Mouse (Mus musculus): ENCODE measurements at regions not wholly inside any gene's neighbourhood (a gene's known extent, or its start where the extent isn't known, plus 50 kb on each side); places are given as distances from the start of the nearest gene placed in this dataset.

DNA sequence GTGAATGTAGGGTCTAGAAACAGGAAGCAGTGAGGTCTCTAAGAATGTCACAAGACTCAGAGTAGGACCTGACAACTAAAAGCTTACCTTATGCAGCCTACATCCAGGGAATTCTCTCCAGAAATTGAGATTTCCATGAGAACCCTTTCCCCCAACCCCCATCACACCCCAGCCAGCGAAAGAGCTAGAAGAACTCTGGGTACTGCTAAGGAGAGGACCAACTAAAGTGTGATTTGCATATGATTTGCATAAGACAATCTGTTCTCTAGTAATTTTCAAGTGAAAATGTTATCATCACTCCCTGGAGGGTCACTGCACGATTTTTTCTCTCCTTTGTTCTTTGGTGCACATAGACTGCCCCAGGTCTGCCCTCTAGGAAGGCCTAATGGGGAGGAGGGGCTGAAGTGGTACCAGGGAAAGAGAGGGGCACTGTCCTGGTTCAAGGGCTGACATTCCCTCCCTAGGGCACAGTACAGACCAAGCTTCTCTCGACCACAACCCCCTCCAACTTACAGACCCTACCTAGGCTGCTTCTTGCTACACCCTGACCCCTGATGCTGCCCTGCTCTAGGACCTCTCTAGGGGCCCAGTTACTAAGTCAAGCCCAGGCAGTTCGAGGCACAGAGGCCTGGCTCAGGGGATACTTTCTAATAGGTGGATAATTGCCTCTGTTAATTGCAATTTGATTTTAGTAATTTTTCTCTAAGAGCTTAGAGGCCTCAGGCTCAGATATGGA lies 77.4 kb upstream of the Pja1 start:
- DNase-seq (ENCODE audit: low spot score in 2 of 2): no peak

DNA sequence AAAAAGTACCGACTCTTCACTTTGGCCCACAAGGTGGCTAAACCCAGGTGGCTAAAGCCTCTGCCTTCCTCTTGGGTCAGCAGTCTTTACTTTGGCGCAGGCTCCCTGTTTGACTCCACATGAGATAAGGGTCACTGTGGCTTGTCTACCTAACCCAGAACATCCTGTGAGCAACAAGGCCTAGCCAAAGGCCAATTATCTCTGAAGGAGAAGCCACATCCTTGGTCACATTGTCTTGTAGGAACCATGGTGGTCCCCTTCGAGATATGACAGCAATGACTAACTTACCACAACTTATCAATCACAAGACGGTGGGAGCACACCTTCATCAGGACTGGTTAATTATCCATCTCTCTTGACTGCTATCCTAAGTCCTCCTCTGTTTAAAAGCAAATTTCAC lies 73.3 kb upstream of the Pja1 start:
- no peak for DNase-seq (ENCODE audit: low spot score in 2 of 2)

DNA sequence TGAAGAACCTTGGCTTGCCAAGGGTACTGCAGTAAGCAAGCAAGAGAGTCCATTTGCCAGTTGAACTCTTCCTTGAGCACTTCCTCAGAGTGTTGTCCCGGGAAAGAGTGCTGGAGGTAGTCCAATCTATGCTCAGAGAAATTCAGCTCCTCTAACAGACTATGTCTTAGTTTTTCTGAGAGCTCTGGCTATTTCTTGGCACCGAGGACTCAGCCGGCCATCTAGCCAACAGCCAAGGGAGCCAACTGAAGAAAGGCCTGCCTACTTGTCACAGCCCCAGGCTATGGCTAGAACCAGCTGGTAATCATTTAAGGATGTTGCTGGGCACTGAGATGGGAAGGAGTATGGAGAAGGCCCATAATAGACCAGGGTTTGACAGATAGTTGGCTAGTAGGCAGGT lies 70.8 kb upstream of the Pja1 start:
- no peak for DNase-seq (ENCODE audit: low spot score in 2 of 2)

DNA sequence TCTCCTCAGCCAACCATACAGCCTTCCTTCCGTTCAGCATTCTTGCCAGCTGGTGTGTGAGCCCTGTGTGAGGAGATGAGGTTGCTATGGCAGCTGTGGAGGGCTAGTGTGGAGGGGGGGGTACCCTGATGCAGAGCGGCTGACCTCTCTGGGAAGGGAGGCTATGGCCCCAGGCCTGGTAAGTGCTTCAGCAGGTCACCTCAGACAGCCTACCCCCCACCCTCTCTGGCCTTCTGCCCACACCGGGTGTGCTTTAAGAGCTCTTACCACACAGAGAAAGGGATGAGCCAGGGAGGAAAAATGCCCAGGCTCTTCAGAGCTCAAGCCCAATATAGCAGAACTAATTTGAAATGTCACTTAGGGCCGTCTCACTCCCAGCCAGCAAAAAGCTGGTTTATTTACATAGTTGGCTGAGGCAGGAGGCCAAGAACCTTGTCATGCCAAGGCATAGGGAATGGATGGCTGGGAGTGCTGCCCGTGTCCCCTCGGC lies 69.1 kb upstream of the Pja1 start:
- no peak for DNase-seq (ENCODE audit: low spot score in 2 of 2)

DNA sequence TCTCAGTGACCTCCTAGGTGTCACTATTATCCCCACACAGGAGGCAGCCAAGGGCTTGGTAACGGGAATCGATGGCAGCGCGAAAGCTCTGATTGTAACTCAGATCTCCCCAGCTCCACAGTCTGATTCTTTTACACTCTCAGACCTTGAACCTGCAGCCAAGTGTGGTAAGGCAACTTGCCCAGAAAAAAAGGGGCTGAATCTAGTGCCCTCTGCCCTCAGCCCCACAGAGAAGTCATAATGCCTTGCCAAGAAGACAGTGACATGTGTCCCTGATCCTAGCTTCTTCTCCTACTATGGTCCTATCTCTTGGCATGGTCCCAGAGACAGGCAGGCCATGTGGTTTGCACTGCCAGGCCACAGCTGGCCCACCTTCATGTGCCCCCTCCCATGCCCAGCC lies 68.6 kb upstream of the Pja1 start:
- no peak for DNase-seq (ENCODE audit: low spot score in 2 of 2)

GRCm38 (mm10) chrX:99537814-99538213 lies 66.7 kb upstream of the Pja1 start:
- DNase-seq (ENCODE audit: low spot score in 2 of 2): no peak

GRCm38 (mm10) chrX:99534922-99535321 lies 63.8 kb upstream of the Pja1 start:
- DNase-seq (ENCODE audit: low spot score in 2 of 2): no peak

- no peak for DNase-seq (ENCODE audit: low spot score in 2 of 2)
These were observed 60.1 kb upstream of the Pja1 start for GRCm38 (mm10) chrX:99531154-99531553.

- no peak for DNase-seq (ENCODE audit: low spot score in 2 of 2)
These were observed 59.4 kb upstream of the Pja1 start for GRCm38 (mm10) chrX:99530511-99530910.

DNA sequence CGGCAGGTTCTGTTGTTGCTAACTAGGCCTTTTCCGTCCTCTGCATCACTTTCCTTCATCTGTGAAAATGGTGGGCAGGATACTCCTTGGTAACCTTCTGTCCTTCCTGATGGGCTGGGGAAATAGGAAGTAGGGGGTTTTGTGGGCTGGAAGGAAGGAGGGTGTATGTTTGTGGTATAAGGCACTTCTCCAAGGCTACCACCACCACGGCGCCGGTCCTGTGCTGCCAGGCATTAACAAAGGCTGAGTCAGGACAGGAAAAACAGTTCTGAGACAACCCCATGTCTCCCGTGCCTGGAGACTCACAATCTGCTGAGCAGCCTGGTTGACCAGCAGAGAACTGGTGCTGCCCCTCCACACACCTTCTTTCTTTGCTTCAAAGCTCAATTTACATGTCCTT lies 52.2 kb upstream of the Pja1 start:
- DNase-seq (ENCODE audit: low spot score in 2 of 2): no peak

DNA sequence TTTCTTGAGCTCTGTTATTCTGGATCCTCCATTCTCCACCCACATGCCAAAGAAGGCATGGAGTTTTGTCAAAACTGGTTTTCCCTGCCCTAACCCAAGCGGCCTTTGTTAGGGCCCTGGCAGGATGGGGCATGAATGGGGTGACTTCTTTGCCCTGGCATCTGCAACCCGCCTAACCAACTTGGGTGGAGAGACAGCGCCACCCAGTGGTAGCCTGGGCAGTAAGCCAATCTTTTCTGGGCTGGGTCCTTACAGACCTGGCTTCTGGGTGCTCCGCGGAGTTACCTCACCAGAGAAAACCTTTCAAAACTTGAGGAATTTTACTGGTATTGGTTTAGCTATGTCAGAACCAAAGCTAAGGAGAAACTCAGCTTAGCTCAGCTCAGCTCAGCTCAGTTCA lies 51.8 kb upstream of the Pja1 start:
- DNase-seq (ENCODE audit: low spot score in 2 of 2): peak in 1 of 2 experiments; percentile 55

DNA sequence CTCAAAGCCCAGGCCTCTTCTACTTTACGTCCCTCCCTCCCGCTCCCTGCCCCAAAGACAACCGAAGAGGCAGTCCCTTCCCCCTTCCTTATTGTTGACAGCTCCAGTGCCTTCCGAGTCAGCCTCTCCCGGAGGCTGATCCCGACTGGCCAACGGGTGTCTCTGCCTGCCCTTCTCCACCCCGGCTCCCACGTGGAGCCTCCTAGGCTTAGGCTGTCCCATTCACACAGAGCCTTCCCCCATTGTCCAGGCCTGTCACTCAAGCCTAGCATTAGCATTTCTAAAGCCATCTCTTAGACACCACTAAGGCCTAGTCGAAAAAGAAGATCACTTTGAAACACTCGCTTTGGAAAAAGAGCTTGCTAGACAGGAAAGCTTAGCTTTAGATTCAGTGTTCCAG lies 51.2 kb upstream of the Pja1 start:
- DNase-seq (ENCODE audit: low spot score in 2 of 2): no peak

- DNase-seq (ENCODE audit: low spot score in 2 of 2): no peak
These were observed 50.8 kb upstream of the Pja1 start for GRCm38 (mm10) chrX:99521866-99522265.

Measured in frontal cortex, postnatal 14 days (tissue).